Mouse (Mus musculus) adrenal gland, adult 8-10 months (tissue): Measurements from ENCODE around the gene Tex11. TPM values are rescaled to one million over a fixed set of nuclear protein-coding genes. Genes with fewer than 3 reads are reported as not detected.
"Not testable (repeated sequence)": the region's sequence is repeated elsewhere in the genome, so short reads cannot be mapped to it uniquely, and the experiment has no call there.

Experiments
- DNase-seq: peaks from one replicate; pipeline ENCODE4 v3.0.0; 2022
- total RNA-seq, 4 experiments: library from RNA; stranded (reverse); gene quantifications; 2 replicates each; pipeline ENCODE4 v1.2.4; 2022

Gene Tex11
- total RNA-seq: not detected

- no peak for DNase-seq
Observed at GRCm38 (mm10) chrX:101059541-101059940, at the start of gene Tex11. Tex11 (minus strand) TSS chrX:101059667.

- no peak for DNase-seq
Observed at GRCm38 (mm10) chrX:101085920-101086319, 26.5 kb upstream of the Tex11 start, which contains the start of gene Slc7a3. Slc7a3 (minus strand) TSS chrX:101086020.

- not testable (repeated sequence) for DNase-seq
Observed at GRCm38 (mm10) chrX:101085211-101085610, 25.7 kb upstream of the Tex11 start.

GRCm38 (mm10) chrX:101084192-101084591 is 24.7 kb upstream of the Tex11 start:
- no peak for DNase-seq

- no peak for DNase-seq
Observed at GRCm38 (mm10) chrX:101065245-101065644, 5.8 kb upstream of the Tex11 start.

GRCm38 (mm10) chrX:101063503-101063902 is 4.0 kb upstream of the Tex11 start:
- DNase-seq: no peak

- no peak for DNase-seq
Observed at GRCm38 (mm10) chrX:100943640-100944039, 115.8 kb downstream of the Tex11 start.

- DNase-seq: no peak
Observed at GRCm38 (mm10) chrX:100839211-100839610, 220.3 kb downstream of the Tex11 start.

- DNase-seq: no peak
Observed at GRCm38 (mm10) chrX:100832806-100833205, 226.7 kb downstream of the Tex11 start.

GRCm38 (mm10) chrX:100825557-100825956 is 233.9 kb downstream of the Tex11 start:
- no peak for DNase-seq

- no peak for DNase-seq
Observed at GRCm38 (mm10) chrX:100821149-100821548, 238.3 kb downstream of the Tex11 start.

GRCm38 (mm10) chrX:100818681-100819080 is 240.8 kb downstream of the Tex11 start:
- DNase-seq: no peak

GRCm38 (mm10) chrX:100815766-100816165 is 243.7 kb downstream of the Tex11 start:
- no peak for DNase-seq

- no peak for DNase-seq
Observed at GRCm38 (mm10) chrX:100814139-100814538, 245.3 kb downstream of the Tex11 start.

- no peak for DNase-seq
Observed at GRCm38 (mm10) chrX:100811129-100811528, 248.3 kb downstream of the Tex11 start.

GRCm38 (mm10) chrX:100802034-100802433 is 257.4 kb downstream of the Tex11 start:
- DNase-seq: no peak

GRCm38 (mm10) chrX:100800643-100801042 is 258.8 kb downstream of the Tex11 start:
- no peak for DNase-seq

- no peak for DNase-seq
Observed at GRCm38 (mm10) chrX:100797851-100798527, 261.5 kb downstream of the Tex11 start.

- DNase-seq: no peak
Observed at GRCm38 (mm10) chrX:100797370-100797769, 262.1 kb downstream of the Tex11 start.

GRCm38 (mm10) chrX:100796741-100797090 is 262.8 kb downstream of the Tex11 start:
- no peak for DNase-seq

- DNase-seq: no peak
Observed at GRCm38 (mm10) chrX:100796041-100796740, 263.3 kb downstream of the Tex11 start.

- DNase-seq: no peak
Observed at GRCm38 (mm10) chrX:100789322-100789721, 270.1 kb downstream of the Tex11 start.
